Mouse (Mus musculus) forebrain, postnatal 0 days (tissue): ENCODE results near the gene Gm29609. TPM values are rescaled to one million over a fixed set of nuclear protein-coding genes. Genes with fewer than 3 reads are reported as not detected.

Experiments
- ATAC-seq: fragments of 200-750 bp; cut with Nextera tagmentation; 2 replicates; pipeline ENCODE4 v1.8.0; 2017; ENCODE audit warnings: mild to moderate bottlenecking, moderate library complexity
- DNase-seq: peaks from one replicate; pipeline ENCODE4 v3.0.0-alpha.2; 2015
- H3K27ac ChIP-seq: fragments of 300-500 bp; sonication (generic); 2 replicates; pipeline ENCODE4 v1.5.1; 2014; ENCODE audit warnings: low read depth, mild to moderate bottlenecking, antibody characterized with exemption, low read length, moderate library complexity, mixed read lengths
- H3K27me3 ChIP-seq: fragments of 300-500 bp; sonication (generic); 2 replicates; pipeline ENCODE4 v1.6.1; 2014; ENCODE audit warnings: mild to moderate bottlenecking, low read length, mixed read lengths; ENCODE audit not compliant: insufficient read depth
- H3K36me3 ChIP-seq: fragments of 300-500 bp; sonication (generic); 2 replicates; pipeline ENCODE4 v1.6.1; 2014; ENCODE audit warnings: mild to moderate bottlenecking, moderate library complexity; ENCODE audit not compliant: insufficient read depth
- H3K4me1 ChIP-seq: fragments of 300-500 bp; sonication (generic); 2 replicates; pipeline ENCODE4 v1.6.1; 2014; ENCODE audit warnings: antibody characterized with exemption; ENCODE audit not compliant: insufficient read depth
- H3K4me2 ChIP-seq: fragments of 300-500 bp; sonication (generic); 2 replicates; pipeline ENCODE4 v1.6.1; 2014; ENCODE audit warnings: low read depth, mild to moderate bottlenecking, moderate library complexity
- H3K4me3 ChIP-seq: fragments of 300-500 bp; sonication (generic); 2 replicates; pipeline ENCODE4 v1.5.1; 2014; ENCODE audit warnings: low read depth, low read length, mixed read lengths
- H3K9ac ChIP-seq: fragments of 300-500 bp; sonication (generic); 2 replicates; pipeline ENCODE4 v1.6.1; 2014; ENCODE audit warnings: mild to moderate bottlenecking
- H3K9me3 ChIP-seq: fragments of 300-500 bp; sonication (generic); 2 replicates; pipeline ENCODE4 v1.6.1; 2016; ENCODE audit warnings: low read length
- CTCF ChIP-seq: sonication (generic); IDR thresholded peaks from 2 replicates; pipeline ENCODE4 v1.5.1; 2016; ENCODE audit warnings: antibody characterized with exemption, control low read depth, low read depth
- WGBS: fragments of 180-500 bp; shearing (Covaris S2); extraction: QIAGEN DNeasy Blood & Tissue Kit; methylation state at CpG from one replicate; pipeline ENCODE4 v1.1.7; 2014; 5-methylcytosine and 5-hydroxymethylcytosine counted together
- polyA plus RNA-seq: library from polyadenylated mRNA; unstranded; fragments of >200 nt; fragmentation: Nextera tagmentation; extraction: Ambion mirVana; gene quantifications from 2 replicates; pipeline ENCODE4 v1.2.1, GENCODE M21; 2015
- total RNA-seq: library from RNA; depleted of rRNA; stranded (reverse); fragments of >200 nt; gene quantifications from 2 replicates; pipeline ENCODE4 v1.2.3, GENCODE M21; 2014

The Gm29609 gene
- total and polyA plus RNA-seq, 2 experiments from 2014 or later = 1.4 to 9.3 TPM

DNA sequence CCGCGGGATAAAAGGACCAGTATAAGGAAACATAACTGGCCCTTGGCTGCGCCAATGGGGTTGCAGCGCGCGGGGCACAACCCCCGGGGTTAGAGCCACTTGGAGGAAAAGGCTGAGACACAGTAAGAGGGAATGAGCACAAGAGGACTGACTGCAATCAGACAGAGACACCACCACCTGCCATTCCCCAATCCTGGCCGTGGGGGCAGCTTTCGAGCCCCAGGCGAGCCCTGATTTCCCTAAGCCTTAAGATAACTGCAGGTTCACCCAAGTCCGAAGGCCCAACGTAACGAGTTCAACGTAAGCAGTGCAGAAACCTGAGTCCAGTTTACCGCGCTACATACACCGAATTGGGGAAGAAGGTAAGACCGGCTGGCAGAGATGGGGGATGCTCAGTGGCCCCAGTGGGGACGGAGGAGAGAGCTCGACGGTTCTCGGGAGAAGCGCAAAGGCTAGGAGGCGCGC lies 378 bp downstream of the Gm29609 start:
- Histone ChIP-seq H3K4me3 (peak overlapping the region; percentile 93), H3K9me3 (no peaks in the 10 kb centered on the region), H3K4me1 (peaks cover 9% of the 10 kb centered on the region; the same call in 1 of the 2 replicates), H3K4me2 (peak overlapping the region; percentile 91), H3K9ac (peak overlapping the region; percentile 80), H3K36me3 (peaks cover 2% of the 10 kb centered on the region; the same call in 1 of the 2 replicates), H3K27ac (peak overlapping the region; percentile 99), H3K27me3 (no peaks in the 10 kb centered on the region)
- peak; percentile 45; the same call in 1 of the 2 replicates for ATAC-seq
- DNase-seq = no peak
- TF ChIP-seq CTCF = no peak
- under 1% methylated on average over 25 of the region's 25 CpGs for WGBS

DNA sequence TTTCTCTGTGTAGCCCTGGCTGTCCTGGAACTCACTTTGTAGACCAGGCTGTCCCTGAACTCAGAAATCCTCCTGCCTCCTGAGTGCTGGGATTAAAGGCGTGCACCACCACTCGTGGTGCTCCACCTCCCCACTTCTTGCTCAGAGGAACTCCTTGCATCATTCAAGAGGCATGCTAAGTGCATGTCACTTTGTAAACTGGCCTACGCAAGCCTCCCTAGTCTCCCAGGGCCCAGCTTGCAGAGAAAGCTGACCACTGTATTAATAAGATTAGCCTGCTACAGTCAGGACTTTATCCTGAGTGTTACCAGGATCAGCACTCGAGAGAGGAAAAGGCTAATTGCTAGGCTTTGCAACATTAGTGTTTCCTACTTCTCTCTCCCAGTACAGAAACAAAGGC lies 11.1 kb downstream of the Gm29609 start:
- H3K27ac ChIP-seq = no peak overlapping the region
- DNase-seq = no peak
- H3K27me3 ChIP-seq = no peaks in the 10 kb centered on the region
- no peaks in the 10 kb centered on the region for H3K4me1 ChIP-seq
- no peak overlapping the region for H3K9ac ChIP-seq
- TF ChIP-seq CTCF = no peak
- no peak overlapping the region for H3K4me3 ChIP-seq
- H3K4me2 ChIP-seq = no peak overlapping the region
- ATAC-seq = no peak
- H3K9me3 ChIP-seq = no peaks in the 10 kb centered on the region
- H3K36me3 ChIP-seq = peaks cover 91% of the 10 kb centered on the region
- 90% methylated on average over 4 of the region's 4 CpGs for WGBS

DNA sequence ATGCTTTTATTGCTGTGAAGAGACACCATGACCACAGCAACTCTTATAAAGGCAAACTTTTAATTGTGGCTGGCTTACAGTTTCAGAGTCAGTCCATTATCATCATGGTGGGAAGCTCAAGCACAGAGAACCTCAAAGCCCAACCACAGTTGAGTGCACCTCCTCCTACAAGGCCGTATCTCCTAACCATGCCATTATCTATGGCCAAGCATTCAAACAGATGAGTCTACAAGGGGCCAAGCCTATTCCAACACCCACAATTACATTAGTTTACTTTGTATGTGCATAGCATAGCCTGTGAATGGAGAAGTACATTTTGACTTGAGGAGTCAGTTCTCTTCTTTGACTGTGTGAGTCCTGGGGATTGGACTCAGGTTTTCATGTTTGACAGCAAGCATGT lies 14.8 kb downstream of the Gm29609 start:
- no peak for TF ChIP-seq CTCF
- WGBS = 93% methylated on average over 1 of the region's 1 CpGs
- no peaks in the 10 kb centered on the region for H3K4me1 ChIP-seq
- DNase-seq (no peak), ATAC-seq (no peak)
- no peaks in the 10 kb centered on the region for H3K9me3 ChIP-seq
- no peaks in the 10 kb centered on the region for H3K27me3 ChIP-seq
- H3K36me3 ChIP-seq = peaks cover 82% of the 10 kb centered on the region
- no peak overlapping the region for H3K4me2 ChIP-seq
- H3K4me3 ChIP-seq = no peak overlapping the region
- H3K9ac ChIP-seq = no peak overlapping the region
- H3K27ac ChIP-seq = no peak overlapping the region

DNA sequence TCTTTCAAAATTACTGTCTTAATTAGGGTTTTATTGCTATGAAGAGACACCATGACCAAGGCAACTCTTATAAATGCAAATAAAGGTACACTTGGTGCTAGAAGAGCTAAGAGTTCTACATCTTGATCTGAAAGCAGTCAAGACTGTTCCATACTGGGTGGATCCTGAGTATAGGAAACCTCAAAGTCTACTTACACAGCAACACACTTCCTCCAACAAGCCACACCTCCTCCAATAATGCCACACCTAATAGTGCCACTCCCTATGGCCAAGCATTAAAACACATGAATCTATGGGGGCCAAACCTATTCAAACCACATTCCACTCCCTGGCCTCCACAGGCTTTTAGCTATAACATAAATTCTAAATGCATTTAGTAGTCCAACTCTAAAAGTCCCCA lies 17.2 kb downstream of the Gm29609 start:
- no peak overlapping the region for H3K4me2 ChIP-seq
- ATAC-seq = no peak
- DNase-seq = no peak
- no peaks in the 10 kb centered on the region for H3K4me1 ChIP-seq
- no peak overlapping the region for H3K9ac ChIP-seq
- no peak overlapping the region for H3K4me3 ChIP-seq
- no peak overlapping the region for H3K27ac ChIP-seq
- H3K27me3 ChIP-seq = no peaks in the 10 kb centered on the region
- no peaks in the 10 kb centered on the region for H3K9me3 ChIP-seq
- no peak for TF ChIP-seq CTCF
- peaks cover 78% of the 10 kb centered on the region for H3K36me3 ChIP-seq

DNA sequence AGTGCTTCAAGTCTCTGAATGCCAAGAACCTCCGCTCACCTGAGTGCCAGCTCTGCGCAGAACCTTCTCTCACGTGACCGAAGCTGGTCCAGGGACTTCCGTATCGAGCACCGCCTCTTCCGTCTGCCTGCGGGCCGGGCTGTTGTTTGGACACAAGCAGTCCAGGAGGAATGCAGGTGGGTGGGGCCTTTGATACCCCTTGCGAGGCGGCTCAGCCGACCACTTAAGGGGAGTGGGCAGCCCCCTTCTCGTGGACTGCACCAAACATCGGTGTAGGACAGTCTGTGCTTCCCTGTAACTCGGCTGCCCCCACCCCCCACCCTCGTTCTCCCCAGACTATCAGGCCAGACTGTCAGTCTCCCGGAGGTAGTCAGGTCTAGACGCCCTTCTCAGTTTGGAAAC lies 25.6 kb downstream of the Gm29609 start, which contains the start of gene Mpv17:
Gene Mpv17 (minus strand): TSS at position 100 of the 402 bp plus-strand sequence.
- TF ChIP-seq CTCF = no peak
- Histone ChIP-seq H3K4me1 (peaks cover 7% of the 10 kb centered on the region; the same call in 1 of the 2 replicates), H3K4me3 (peak within 1 kb of the TSS; percentile 63), H3K36me3 (peaks cover 20% of the 10 kb centered on the region), H3K4me2 (peak within 1 kb of the TSS; percentile 75), H3K9me3 (no peaks in the 10 kb centered on the region), H3K27ac (peak within 1 kb of the TSS; percentile 69; the same call in 1 of the 2 replicates), H3K27me3 (no peaks in the 10 kb centered on the region), H3K9ac (peak within 1 kb of the TSS; percentile 73)
- under 1% methylated on average over 19 of the region's 19 CpGs for WGBS
- peak; percentile 89 for DNase-seq
- ATAC-seq = peak; percentile 95

DNA sequence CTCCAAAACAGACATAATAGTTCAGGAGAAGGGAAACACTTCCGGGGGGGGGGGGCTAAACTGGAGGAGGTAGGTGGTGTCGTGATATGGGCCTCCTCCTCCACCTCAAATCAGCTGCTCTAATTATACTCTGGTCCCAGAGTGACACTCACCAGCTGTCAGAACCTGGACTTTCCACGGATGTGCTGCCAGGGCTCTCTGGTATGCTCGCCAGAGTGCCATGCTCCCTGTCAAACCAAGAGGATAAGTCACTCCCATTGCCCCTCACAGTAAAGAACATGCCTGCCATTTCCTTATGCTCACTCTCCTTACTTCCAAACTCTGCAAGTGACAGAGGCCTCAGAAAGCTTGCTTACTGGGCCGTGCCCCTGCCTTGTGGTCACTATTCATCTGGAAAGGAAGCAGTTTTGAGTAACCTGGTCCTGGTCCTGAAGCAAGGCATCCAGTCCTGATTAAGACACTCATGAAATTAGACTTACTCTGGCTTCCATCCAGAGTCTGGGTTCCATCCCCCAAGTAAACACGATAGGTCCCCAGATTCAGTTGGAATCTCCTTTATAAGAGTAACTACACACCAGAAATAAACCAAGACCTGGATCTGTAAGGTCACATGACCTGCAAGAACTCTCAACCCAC lies 26.1 kb downstream of the Gm29609 start:
- DNase-seq = no peak
- no peak for TF ChIP-seq CTCF

DNA sequence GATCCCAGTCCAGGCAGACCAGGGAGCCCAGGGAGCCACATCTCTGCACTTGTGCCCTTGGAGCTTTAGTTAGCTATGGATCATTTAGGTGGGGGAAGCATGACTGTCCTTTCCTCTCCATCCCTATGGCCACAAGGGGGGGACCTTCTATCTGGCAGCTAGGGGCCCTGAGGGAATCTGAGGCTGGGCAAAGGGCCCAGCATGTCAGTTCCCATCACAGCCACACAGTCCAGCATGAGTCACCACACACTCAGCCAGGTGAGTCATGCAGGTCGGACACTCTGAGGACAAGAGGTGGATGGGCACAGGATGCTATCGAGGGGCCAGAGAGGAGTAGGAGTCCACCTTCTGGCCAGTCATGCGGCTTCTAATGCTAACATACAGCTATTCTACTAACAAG lies 28.0 kb downstream of the Gm29609 start:
- Histone ChIP-seq H3K27me3 (no peaks in the 10 kb centered on the region), H3K4me2 (no peak overlapping the region), H3K9ac (no peak overlapping the region), H3K4me1 (peaks cover 7% of the 10 kb centered on the region; the same call in 1 of the 2 replicates), H3K4me3 (no peak overlapping the region), H3K27ac (no peak overlapping the region), H3K9me3 (no peaks in the 10 kb centered on the region), H3K36me3 (peaks cover 3% of the 10 kb centered on the region; the same call in 1 of the 2 replicates)
- WGBS = 92% methylated on average over 3 of the region's 3 CpGs
- ATAC-seq (no peak), DNase-seq (no peak)
- TF ChIP-seq CTCF = 0 out of 2 replicates have a peak, but pooled peaks have one; percentile 14

More for the DNA sequence above, 26.1 kb downstream of the Gm29609 start:
- Histone ChIP-seq H3K9ac (peak overlapping the region; percentile 73), H3K36me3 (peaks cover 16% of the 10 kb centered on the region), H3K27me3 (no peaks in the 10 kb centered on the region), H3K4me2 (peak overlapping the region; percentile 75), H3K4me1 (peaks cover 7% of the 10 kb centered on the region; the same call in 1 of the 2 replicates), H3K4me3 (peak overlapping the region; percentile 63), H3K9me3 (no peaks in the 10 kb centered on the region), H3K27ac (no peak overlapping the region)
- 38% methylated on average over 6 of the region's 6 CpGs for WGBS
- ATAC-seq = peak; percentile 9; the same call in 1 of the 2 replicates
